Comparison of ENCODE assay signal across 25 mouse cellular contexts in the genomic region with DNA sequence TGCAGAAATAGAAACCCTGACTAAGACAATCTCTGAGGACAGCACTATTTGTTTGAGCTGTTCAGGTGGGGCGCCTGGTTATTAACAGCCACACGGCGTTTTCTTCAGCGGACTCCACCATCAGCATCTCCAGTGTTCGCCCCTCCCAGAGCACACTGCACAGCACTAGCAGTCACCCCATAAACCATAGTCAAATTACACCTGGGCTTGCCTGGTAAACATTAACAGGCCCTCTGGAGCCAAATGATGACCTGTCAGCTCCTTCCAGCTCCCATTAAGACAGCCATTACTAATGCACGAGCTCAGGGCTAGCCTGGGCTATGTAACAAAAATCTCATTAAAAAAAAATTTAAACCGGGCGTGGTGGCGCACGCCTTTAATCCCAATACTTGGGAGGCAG. TPM values are rescaled to one million over a fixed set of nuclear protein-coding genes. Genes with fewer than 3 reads are reported as not detected.
DNase-seq lines count a peak whose midpoint lies in the region; ATAC-seq and TF ChIP-seq lines count a peak whose summit lies in the region.
"Had no signal": no experiment of that assay in that cellular context is flagged by ENCODE, and none has a peak within 500 bp of the region (broad histone marks: within the 10 kb centered on the region; RNA-seq: fewer than 3 reads in every experiment).

No protein-coding gene starts in this region.

- peak; percentile 78 for DNase-seq in kidney, adult 2 months
- no peak for DNase-seq in kidney, postnatal 4 days
- peak; percentile 69 to 71 for DNase-seq in kidney, postnatal 25 days
- DNase-seq in layer of hippocampus, adult 9-10 months (ENCODE audit: low spot score) = no peak
- DNase-seq in heart, adult 8-10 months (ENCODE audit: low spot score) = no peak
- DNase-seq: adrenal gland, postnatal 10 days; cerebellum, adult 11 months; cerebellum, adult 8-10 months; cerebellum, postnatal 14 days; embryo, embryonic 11 days; gastrocnemius, adult 2 months; gastrocnemius, postnatal 25 days; heart, postnatal 36 days had no signal

- WGBS in kidney, adult 2 months = 65% methylated on average over 10 of the region's 10 CpGs
- 89% methylated on average over 10 of the region's 10 CpGs for WGBS in kidney, embryonic 14.5 days
- 78% methylated on average over 10 of the region's 10 CpGs for WGBS in intestine, embryonic 16.5 days

- no peaks in the 10 kb centered on the region for H3K27me3 ChIP-seq in kidney, adult 2 months (replicated peaks; ENCODE audit: control insufficient read depth, insufficient read depth, low read length)
- H3K27me3 ChIP-seq in kidney, embryonic 14.5 days (ENCODE audit: control insufficient read depth, insufficient read depth, low read length) = no peaks in the 10 kb centered on the region
- H3K27me3 ChIP-seq in intestine, embryonic 16.5 days (replicated peaks; ENCODE audit: control insufficient read depth, insufficient read depth, low read length) = no peaks in the 10 kb centered on the region
- H3K27me3 ChIP-seq: embryonic facial prominence, embryonic 15.5 days; heart, embryonic 13.5 days had no signal

- TF ChIP-seq POLR2A in kidney, adult 2 months (IDR thresholded peaks at IDR 0.05; ENCODE audit: low read depth, low read length) = no peak

- no peak for TF ChIP-seq CTCF in kidney, adult 2 months (conservative IDR thresholded peaks at IDR 0.05; ENCODE audit: insufficient read depth, insufficient read length, low read depth, low read length)

- no peak overlapping the region for H3K9ac ChIP-seq in kidney, embryonic 14.5 days (ENCODE audit: low read depth, low read length)
- no peak overlapping the region for H3K9ac ChIP-seq in intestine, embryonic 16.5 days (ENCODE audit: low read depth, low read length)
- H3K9ac ChIP-seq: embryonic facial prominence, embryonic 15.5 days; heart, embryonic 13.5 days had no signal

- ATAC-seq in kidney, embryonic 14.5 days (ENCODE audit: low FRiP score, low TSS enrichment) = no peak
- ATAC-seq in intestine, embryonic 16.5 days = peak; percentile 17; the same call in 1 of the 2 replicates
- ATAC-seq: forebrain, embryonic 14.5 days had no signal

- H3K4me2 ChIP-seq in kidney, embryonic 14.5 days (replicated peaks; ENCODE audit: low read depth, low read length) = no peak overlapping the region
- no peak overlapping the region for H3K4me2 ChIP-seq in intestine, embryonic 16.5 days (ENCODE audit: low read depth, low read length)
- H3K4me2 ChIP-seq: embryonic facial prominence, embryonic 15.5 days; heart, embryonic 13.5 days had no signal

- H3K9me3 ChIP-seq in kidney, embryonic 14.5 days (ENCODE audit: control insufficient read depth, low read length) = no peaks in the 10 kb centered on the region
- H3K9me3 ChIP-seq in intestine, embryonic 16.5 days (ENCODE audit: control insufficient read depth, low read length) = no peaks in the 10 kb centered on the region
- H3K9me3 ChIP-seq: embryonic facial prominence, embryonic 15.5 days; forebrain, embryonic 10.5 days; heart, embryonic 13.5 days had no signal

- no peak overlapping the region for H3K4me3 ChIP-seq in kidney, adult 2 months (ENCODE audit: insufficient read depth, low read depth, low read length)
- H3K4me3 ChIP-seq in kidney, embryonic 14.5 days (ENCODE audit: low read length) = no peak overlapping the region
- no peak overlapping the region for H3K4me3 ChIP-seq in intestine, embryonic 16.5 days (ENCODE audit: low read length)
- H3K4me3 ChIP-seq: embryonic facial prominence, embryonic 15.5 days; erythroblast, embryonic 14.5 days; forebrain, embryonic 10.5 days; gastrocnemius, adult 2 months; heart, embryonic 13.5 days had no signal

- peaks cover 5% of the 10 kb centered on the region; the same call in 1 of the 2 replicates for H3K36me3 ChIP-seq in kidney, adult 2 months (ENCODE audit: control insufficient read depth, insufficient read depth, low read length)
- peaks cover 44% of the 10 kb centered on the region for H3K36me3 ChIP-seq in kidney, embryonic 14.5 days (ENCODE audit: control insufficient read depth, insufficient read depth, low read length)
- peaks cover 8% of the 10 kb centered on the region for H3K36me3 ChIP-seq in intestine, embryonic 16.5 days (ENCODE audit: control insufficient read depth, insufficient read depth, low read length)

- no peak overlapping the region for H3K27ac ChIP-seq in kidney, adult 2 months (ENCODE audit: insufficient read depth, low read depth, low read length)
- no peak overlapping the region for H3K27ac ChIP-seq in kidney, embryonic 14.5 days (ENCODE audit: low read depth, low read length)
- H3K27ac ChIP-seq in intestine, embryonic 16.5 days (ENCODE audit: low read length) = no peak overlapping the region
- H3K27ac ChIP-seq: embryonic facial prominence, embryonic 15.5 days; forebrain, embryonic 10.5 days; gastrocnemius, adult 2 months; heart, embryonic 13.5 days had no signal

- H3K4me1 ChIP-seq in kidney, adult 2 months (ENCODE audit: control insufficient read depth, insufficient read depth, low read length) = peaks cover 5% of the 10 kb centered on the region; the same call in 1 of the 2 replicates
- H3K4me1 ChIP-seq in kidney, embryonic 14.5 days (ENCODE audit: control insufficient read depth, insufficient read depth, low read length) = peaks cover 5% of the 10 kb centered on the region
- peaks cover 13% of the 10 kb centered on the region for H3K4me1 ChIP-seq in intestine, embryonic 16.5 days (ENCODE audit: control insufficient read depth, insufficient read depth, low read length)

RNA-seq across cellular contexts. Expression of a gene that starts 3.1 kb away (rescaled TPM):
- polyA plus RNA-seq in kidney, adult 2 months (2012; rRNA removed) = 23.5 and 26.1 TPM in 2 replicates
- 51.1 and 58.9 TPM in 2 replicates for polyA plus RNA-seq in kidney, embryonic 14.5 days (2014; fragmentation: Nextera tagmentation; extraction: Ambion mirVana)
- polyA plus RNA-seq in intestine, embryonic 16.5 days (2015; fragmentation: Nextera tagmentation; extraction: Ambion mirVana) = 49.1 and 53.3 TPM in 2 replicates
- 10 to 100 TPM; 20.5 to 31.0 (median 28.6) TPM for total RNA-seq in heart, adult 8-10 months (2022)

RNA-seq across cellular contexts. Expression of a gene that starts 22.0 kb away (rescaled TPM):
- 4.3 and 5.7 TPM in 2 replicates for polyA plus RNA-seq in kidney, adult 2 months (2012; rRNA removed)
- polyA plus RNA-seq in kidney, embryonic 14.5 days (2014; fragmentation: Nextera tagmentation; extraction: Ambion mirVana) = 1.2 and 2.5 TPM in 2 replicates
- polyA plus RNA-seq in intestine, embryonic 16.5 days (2015; fragmentation: Nextera tagmentation; extraction: Ambion mirVana) = 1.3 and 2.1 TPM in 2 replicates
- under 1 TPM; 0.44 to 0.72 (median 0.59) TPM for total RNA-seq in heart, adult 8-10 months (2022)
- polyA plus RNA-seq: erythroblast, embryonic 14.5 days; forebrain, embryonic 10.5 days had no signal

RNA-seq across cellular contexts. Expression of a gene that starts 25.8 kb away (rescaled TPM):
- polyA plus RNA-seq in kidney, adult 2 months (2012; rRNA removed) = 24.2 and 29.5 TPM in 2 replicates
- polyA plus RNA-seq in kidney, embryonic 14.5 days (2014; fragmentation: Nextera tagmentation; extraction: Ambion mirVana) = 5.4 and 6.8 TPM in 2 replicates
- 16.1 and 21.7 TPM in 2 replicates for polyA plus RNA-seq in intestine, embryonic 16.5 days (2015; fragmentation: Nextera tagmentation; extraction: Ambion mirVana)
- not detected for total RNA-seq in heart, adult 8-10 months (2022)
- total RNA-seq: common myeloid progenitor, adult 5-6 weeks; gastrocnemius, adult 2 months; gastrocnemius, postnatal 25 days; granulocyte monocyte progenitor cell, adult 5-6 weeks; heart, postnatal 36 days had no signal
- polyA plus RNA-seq: brain, embryonic 14.5 days; embryonic facial prominence, embryonic 11.5 days; forebrain, embryonic 10.5 days; forebrain, embryonic 14.5 days; heart, postnatal 0 days had no signal

RNA-seq across cellular contexts. Expression of a gene that starts 48.3 kb away (rescaled TPM):
- polyA plus RNA-seq in kidney, adult 2 months (2012; rRNA removed) = 10.2 and 11.2 TPM in 2 replicates
- polyA plus RNA-seq in kidney, embryonic 14.5 days (2014; fragmentation: Nextera tagmentation; extraction: Ambion mirVana) = 2.2 and 4.0 TPM in 2 replicates
- 6.0 and 7.4 TPM in 2 replicates for polyA plus RNA-seq in intestine, embryonic 16.5 days (2015; fragmentation: Nextera tagmentation; extraction: Ambion mirVana)
- 1 to 10 TPM; 3.5 to 4.6 (median 4.3) TPM for total RNA-seq in heart, adult 8-10 months (2022)

Comparison
In these comparisons a context has a peak if more than half of its experiments do, and no peak if none do; other contexts are left out.
1. DNase-seq: peak in kidney, adult 2 months (single experiment) and kidney, postnatal 25 days (2 of 2); none in kidney, postnatal 4 days (0 of 2), layer of hippocampus, adult 9-10 months (single experiment) and heart, adult 8-10 months (single experiment).